Mouse (Mus musculus): ENCODE data around the gene Fxr1.

DNA sequence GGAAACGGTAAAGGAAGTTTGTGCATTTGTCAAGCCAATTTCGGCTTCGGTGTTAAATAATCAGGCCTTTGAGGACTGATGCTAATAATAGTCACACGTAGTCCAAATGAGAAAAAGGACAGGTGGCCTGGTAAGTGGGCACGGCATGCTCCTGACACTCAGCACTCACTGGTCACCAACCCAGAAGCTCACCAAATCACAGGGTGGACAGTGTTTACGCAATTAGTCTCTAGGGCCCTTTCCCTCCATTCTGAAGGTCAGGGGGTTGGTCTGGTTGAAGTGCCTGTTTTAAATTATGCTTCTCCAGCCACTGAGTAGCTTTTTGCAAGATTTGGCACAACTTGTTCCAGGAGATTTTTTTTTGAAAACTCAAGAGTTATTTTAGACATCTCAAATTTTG is 11.6 kb upstream of the Fxr1 start:
- TF ChIP-seq POLR2A (IDR thresholded peaks at IDR 0.05; ENCODE audit: insufficient read length, low read depth) (no peak), REST (IDR thresholded peaks at IDR 0.05; ENCODE audit: insufficient read depth, insufficient read length) (no peak), MYOG (IDR thresholded peaks at IDR 0.05; ENCODE audit: control insufficient read depth in 1 of 3, insufficient read depth in 1 of 3, insufficient read length in 2 of 3, low read depth in 2 of 3) (no peak), MAX (IDR thresholded peaks at IDR 0.05; ENCODE audit: low read depth) (no peak), SRF (IDR thresholded peaks at IDR 0.05; ENCODE audit: control insufficient read depth, insufficient read length, low read depth) (no peak)
